8 mouse cellular contexts compared by ENCODE assay signal in the genomic region with DNA sequence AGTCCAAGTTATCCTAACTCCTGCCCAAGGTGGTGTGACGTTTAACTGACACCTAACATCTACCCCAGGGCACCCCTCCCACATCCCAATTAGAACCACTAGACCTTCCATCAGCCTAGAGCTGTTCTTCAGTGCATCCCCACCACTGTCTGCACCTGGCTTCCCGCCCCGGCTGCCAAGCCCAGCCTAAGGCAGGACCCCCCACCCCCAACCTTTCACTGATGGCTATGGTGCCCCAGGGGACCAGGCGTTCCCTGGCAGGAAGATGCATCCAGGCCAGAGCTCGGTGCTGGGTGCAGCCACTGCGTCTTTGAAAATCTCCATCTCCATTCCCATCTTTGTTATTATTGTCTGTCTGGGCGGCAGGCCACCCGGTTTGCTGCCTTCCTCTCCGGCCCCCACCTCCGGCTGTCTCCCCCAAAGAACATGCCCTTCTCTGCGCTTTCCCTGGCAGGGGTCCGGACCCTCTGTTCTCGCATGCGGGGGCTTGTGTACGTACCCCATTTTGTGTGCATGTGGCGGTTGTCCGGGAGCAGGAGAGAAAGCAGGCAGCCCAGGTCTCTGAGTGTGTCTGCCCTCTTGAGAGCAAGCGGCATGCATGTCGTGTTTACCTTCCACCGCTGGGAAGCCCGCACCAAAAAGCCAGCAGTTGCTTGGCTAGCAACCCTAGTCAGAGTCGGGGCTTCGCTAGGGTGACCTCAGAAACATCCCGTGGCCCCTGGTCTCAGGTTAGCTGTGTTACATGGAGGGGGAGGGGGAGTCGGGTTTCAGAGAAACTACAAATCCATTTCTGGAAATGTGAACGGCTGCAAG.
A peak's percentile ranks its signal among the peaks of the same experiment; 100 is the strongest.
DNase-seq lines count a peak whose midpoint lies in the region; ATAC-seq and TF ChIP-seq lines count a peak whose summit lies in the region.

No protein-coding gene starts in this region.

- H3K36me3 ChIP-seq in liver, embryonic 13.5 days = no peaks in the 10 kb centered on the region
- no peaks in the 10 kb centered on the region for H3K36me3 ChIP-seq in small intestine, adult 2 months (ENCODE audit: control insufficient read depth, insufficient read depth, low read length)

- H3K27me3 ChIP-seq in liver, embryonic 13.5 days = peaks cover 56% of the 10 kb centered on the region
- H3K27me3 ChIP-seq in small intestine, adult 2 months (ENCODE audit: control insufficient read depth, insufficient read depth, low read length) = no peaks in the 10 kb centered on the region

- H3K4me1 ChIP-seq in liver, embryonic 13.5 days (replicated peaks) = peaks cover 27% of the 10 kb centered on the region
- peaks cover 43% of the 10 kb centered on the region for H3K4me1 ChIP-seq in small intestine, adult 2 months (ENCODE audit: control insufficient read depth, insufficient read depth, insufficient read length, low read length)

- no peak for TF ChIP-seq POLR2A in small intestine, adult 2 months (IDR thresholded peaks at IDR 0.05; ENCODE audit: low read depth, low read length)

- H3K9ac ChIP-seq in liver, embryonic 13.5 days = no peak overlapping the region

- H3K4me2 ChIP-seq in liver, embryonic 13.5 days = peak overlapping the region; percentile 72

- H3K9me3 ChIP-seq in liver, embryonic 13.5 days (replicated peaks) = no peaks in the 10 kb centered on the region

- peak; percentile 51 for DNase-seq in gastrocnemius, postnatal 25 days
- DNase-seq in gastrocnemius, postnatal 4 days (ENCODE audit: low spot score in 2 of 2) = no peak
- DNase-seq in thymus, postnatal 4 days = peak; percentile 30
- DNase-seq in thymus, adult 18-20 months = no peak
- no peak for DNase-seq in liver, embryonic 13.5 days
- DNase-seq in ovary, postnatal 14 days (ENCODE audit: low spot score) = no peak

- TF ChIP-seq CTCF in small intestine, adult 2 months (IDR thresholded peaks at IDR 0.05; ENCODE audit: extremely low read depth, insufficient read length, insufficient replicate concordance, low read depth, low read length) = no peak

- H3K4me3 ChIP-seq in liver, embryonic 13.5 days (replicated peaks) = no peak overlapping the region
- peak overlapping the region; percentile 86 for H3K4me3 ChIP-seq in small intestine, adult 2 months (ENCODE audit: low read depth, low read length)

- no peak overlapping the region for H3K27ac ChIP-seq in liver, embryonic 13.5 days
- peak overlapping the region; percentile 5; the same call in 1 of the 2 replicates for H3K27ac ChIP-seq in small intestine, adult 2 months (ENCODE audit: insufficient read depth, low read depth, low read length)

- 32% methylated on average over 26 of the region's 26 CpGs for WGBS in liver, embryonic 13.5 days (ENCODE audit: insufficient replicate concordance)
- WGBS in small intestine, adult 2 months = 44% methylated on average over 26 of the region's 26 CpGs

- ATAC-seq in liver, embryonic 13.5 days (ENCODE audit: low read depth) = no peak
- no peak for ATAC-seq in erythroid progenitor cell, adult 5-6 weeks (replicated peaks; ENCODE audit: low FRiP score, poor library complexity, severe bottlenecking)

Comparison
In these comparisons a context has a peak if more than half of its experiments do, and no peak if none do; other contexts are left out.
1. DNase-seq: peak in gastrocnemius, postnatal 25 days (single experiment) and thymus, postnatal 4 days (single experiment); none in gastrocnemius, postnatal 4 days (0 of 2), thymus, adult 18-20 months (0 of 2), liver, embryonic 13.5 days (single experiment) and ovary, postnatal 14 days (single experiment).